In genomic region chr13:44067244-44067643, GRCm38 (mm10) we compare ENCODE assay signal across 17 mouse cellular contexts.
DNase-seq lines count a peak whose midpoint lies in the region; TF ChIP-seq lines count a peak whose summit lies in the region.
"Had no signal": no experiment of that assay in that cellular context is flagged by ENCODE, and none has a peak within 500 bp of the region (broad histone marks: within the 10 kb centered on the region; RNA-seq: fewer than 3 reads in every experiment).

No protein-coding gene starts in this region.

- intact Hi-C loops in heart, adult 2 months (cut with DNase I) = loop anchor here (2.0 to 5.0 kb wide), 3 partner anchors 20 to 350 kb away; no protein-coding TSS in a partner anchor

- 38% methylated on average over 2 of the region's 2 CpGs for WGBS in heart, adult 2 months

- peak in 1 of 2 experiments; percentile 48 for DNase-seq in heart, adult 2 months
- no peak for DNase-seq in heart, postnatal 4 days
- DNase-seq in kidney, adult 9 months = peak; percentile 52
- no peak for DNase-seq in kidney, adult 8-10 months
- peak; percentile 26 for DNase-seq in lung, postnatal 10 days
- no peak for DNase-seq in lung, postnatal 14 days
- no peak for DNase-seq in cerebellum, postnatal 4 days (ENCODE audit: low spot score in 2 of 2)
- DNase-seq: adrenal gland, postnatal 14 days; cerebellum, adult 9-11 months; gastrocnemius, postnatal 14 days; kidney, postnatal 10 days; left cerebral cortex, postnatal 4 days had no signal

- H3K4me1 ChIP-seq in heart, adult 2 months (ENCODE audit: control insufficient read depth, insufficient read depth, low read length) = peaks cover 26% of the 10 kb centered on the region

- H3K36me3 ChIP-seq in heart, adult 2 months (ENCODE audit: control insufficient read depth, insufficient read depth, low read length) = peaks cover 16% of the 10 kb centered on the region
- H3K36me3 ChIP-seq: embryonic facial prominence, embryonic 10.5 days; forebrain, embryonic 15.5 days; hindbrain, embryonic 15.5 days; limb, embryonic 15.5 days; midbrain, embryonic 10.5 days had no signal

- peak; percentile 63; the same call in 1 of the 2 replicates for TF ChIP-seq EP300 in heart, adult 2 months (IDR thresholded peaks at IDR 0.05; ENCODE audit: insufficient read depth, low read depth, low read length)

- H3K9ac ChIP-seq in heart, adult 2 months (ENCODE audit: low read depth, low read length) = no peak overlapping the region
- H3K9ac ChIP-seq: forebrain, embryonic 15.5 days; hindbrain, embryonic 15.5 days; limb, embryonic 15.5 days had no signal

- H3K4me3 ChIP-seq in heart, adult 2 months = no peak overlapping the region
- H3K4me3 ChIP-seq: embryonic facial prominence, embryonic 10.5 days; forebrain, embryonic 15.5 days; hindbrain, embryonic 15.5 days; limb, embryonic 15.5 days; midbrain, embryonic 10.5 days had no signal

- H3K79me2 ChIP-seq in heart, adult 2 months (replicated peaks; ENCODE audit: control insufficient read depth, insufficient read depth, low read length) = no peaks in the 10 kb centered on the region

- TF ChIP-seq CTCF in heart, adult 2 months (IDR thresholded peaks at IDR 0.05) = no peak

- H3K27ac ChIP-seq in heart, adult 2 months = peak overlapping the region; percentile 85
- H3K27ac ChIP-seq: embryonic facial prominence, embryonic 10.5 days; forebrain, embryonic 15.5 days; hindbrain, embryonic 15.5 days; limb, embryonic 15.5 days; midbrain, embryonic 10.5 days had no signal

- peak; percentile 49; the same call in 1 of the 2 replicates for TF ChIP-seq POLR2A in heart, adult 2 months (IDR thresholded peaks at IDR 0.05; ENCODE audit: insufficient read depth, low read depth, low read length)

- no peaks in the 10 kb centered on the region for H3K27me3 ChIP-seq in heart, adult 2 months (ENCODE audit: control insufficient read depth, insufficient read depth, low read length)
- H3K27me3 ChIP-seq: forebrain, embryonic 15.5 days; hindbrain, embryonic 15.5 days; limb, embryonic 15.5 days had no signal

Comparison
In these comparisons a context has a peak if more than half of its experiments do, and no peak if none do; other contexts are left out.
1. DNase-seq: peak in kidney, adult 9 months (single experiment) and lung, postnatal 10 days (single experiment); none in heart, postnatal 4 days (single experiment), kidney, adult 8-10 months (0 of 2), lung, postnatal 14 days (single experiment) and cerebellum, postnatal 4 days (0 of 2).